Mouse (Mus musculus) left cerebral cortex, adult 9 months (tissue): ENCODE results near the gene Snapc1.

ENCODE experiments used
- DNase-seq, 2 experiments: peaks; one replicate each; pipeline ENCODE4 v3.0.0; 2022; ENCODE audit warnings: low spot score in 2 of 2

The Snapc1 gene

DNA sequence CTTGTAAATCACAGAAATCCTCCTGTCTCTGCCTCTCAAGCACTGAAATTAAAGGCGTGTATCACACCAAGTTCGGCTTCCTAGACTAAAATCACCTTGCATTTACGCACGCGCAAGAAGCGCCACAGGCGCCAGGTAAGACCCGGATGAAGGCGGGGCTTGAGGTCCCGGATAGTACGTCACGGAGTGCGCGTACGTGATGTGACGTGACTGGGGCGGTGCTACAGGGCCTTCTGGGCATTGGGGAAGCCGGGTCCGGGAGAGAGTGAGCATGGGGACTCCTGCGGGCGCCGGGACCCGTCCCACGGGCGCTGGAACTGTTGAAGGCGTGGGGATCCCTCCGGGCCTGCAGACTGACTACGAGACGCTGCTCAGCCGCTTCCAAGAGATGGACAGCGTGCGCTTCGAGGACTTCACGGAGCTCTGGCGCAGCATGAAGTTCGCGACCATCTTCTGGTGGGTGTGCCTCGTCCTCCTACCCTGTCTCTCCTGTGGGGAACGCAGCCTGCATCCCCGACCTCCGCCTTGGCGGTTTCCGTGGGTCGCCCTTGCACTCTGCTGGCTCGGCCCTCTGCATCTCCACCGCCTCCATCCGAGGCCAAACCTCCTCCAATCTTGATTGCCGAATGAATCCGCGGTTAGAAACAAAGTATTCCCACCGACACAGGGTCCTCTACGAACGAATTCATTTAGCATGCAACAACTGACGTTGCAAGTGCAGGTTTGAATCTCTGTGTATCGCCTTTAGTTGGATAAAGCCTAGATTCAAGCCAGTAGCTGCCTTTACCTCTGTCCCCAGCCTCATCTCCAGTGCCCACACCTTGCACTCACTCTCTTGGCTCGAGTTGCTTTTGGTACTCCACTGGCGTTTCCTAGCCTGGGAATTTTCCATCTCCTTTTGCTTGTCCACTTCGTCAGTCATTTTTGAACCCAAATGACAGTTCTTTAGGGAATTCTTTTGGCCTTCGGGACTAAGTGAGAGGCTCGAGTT, at the start of gene Snapc1:
Gene Snapc1, plus strand, starts transcription at position 191 of the 991 bp plus-strand sequence.
- peak; percentile 92 to 98 for DNase-seq

DNA sequence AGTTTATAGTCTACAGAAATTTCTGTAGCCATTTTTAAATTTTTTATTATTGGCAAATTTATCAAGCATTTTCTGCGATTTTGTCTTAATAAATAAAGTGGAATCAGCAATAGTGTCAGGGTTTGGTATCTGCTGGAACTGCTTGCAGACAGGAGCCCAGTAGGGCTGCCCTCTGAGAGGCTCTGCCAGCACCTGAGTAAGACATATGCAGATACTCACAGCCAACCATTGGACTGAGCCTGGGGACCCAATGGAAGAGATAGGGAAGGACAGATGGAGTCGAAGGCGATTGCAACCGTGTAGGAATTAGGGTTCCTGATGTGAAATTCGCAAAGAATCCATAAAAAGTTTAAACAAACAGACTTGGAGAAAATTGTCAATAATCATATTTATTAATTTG, 45.8 kb upstream of the Snapc1 start:
- DNase-seq: no peak

- DNase-seq: no peak
Measured at GRCm38 (mm10) chr12:73930266-73930665, 34.0 kb upstream of the Snapc1 start.

GRCm38 (mm10) chr12:73931274-73931673, 33.0 kb upstream of the Snapc1 start:
- no peak for DNase-seq

GRCm38 (mm10) chr12:73934528-73934927, 29.8 kb upstream of the Snapc1 start:
- DNase-seq: no peak

DNA sequence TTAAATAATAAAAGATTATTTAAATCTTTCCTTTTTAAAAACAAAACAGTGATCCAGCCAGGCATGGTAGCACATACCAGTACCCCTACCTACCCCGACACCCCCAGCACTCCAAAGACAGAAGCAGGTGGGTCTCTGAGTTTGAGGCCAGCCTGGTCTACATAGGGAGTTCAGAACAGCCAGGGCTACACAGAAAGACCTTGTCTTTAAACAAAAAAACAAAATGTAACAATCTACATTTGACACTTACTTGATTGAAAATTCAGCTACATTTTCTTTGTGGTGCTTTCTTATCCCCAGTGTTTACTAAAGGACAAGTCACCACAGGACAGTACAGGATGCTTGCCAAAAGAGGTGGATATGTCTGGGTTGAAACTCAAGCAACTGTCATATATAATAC, 26.9 kb upstream of the Snapc1 start, which contains the start of gene Gm49321:
Gene Gm49321, plus strand, starts transcription at position 301 of the 400 bp plus-strand sequence.
- DNase-seq: no peak

DNA sequence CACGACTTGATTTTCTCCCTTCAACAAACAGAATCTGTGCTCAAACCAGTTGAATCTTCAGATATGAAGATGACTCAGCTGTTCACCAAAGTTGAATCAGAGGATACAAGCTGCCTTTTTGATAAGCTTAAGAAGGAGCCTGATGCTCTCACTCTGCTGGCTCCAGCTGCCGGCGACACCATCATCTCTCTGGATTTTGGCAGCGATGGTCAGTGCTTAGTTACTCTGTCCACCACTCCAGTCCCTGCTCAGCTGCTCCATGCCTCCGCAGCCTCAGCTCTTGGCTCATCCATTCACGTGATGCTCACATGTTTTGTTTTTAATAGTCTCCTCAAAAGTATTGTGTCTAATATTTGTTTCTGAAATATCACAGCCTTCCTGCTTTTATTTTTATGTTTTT, 24.7 kb upstream of the Snapc1 start:
- no peak for DNase-seq

DNA sequence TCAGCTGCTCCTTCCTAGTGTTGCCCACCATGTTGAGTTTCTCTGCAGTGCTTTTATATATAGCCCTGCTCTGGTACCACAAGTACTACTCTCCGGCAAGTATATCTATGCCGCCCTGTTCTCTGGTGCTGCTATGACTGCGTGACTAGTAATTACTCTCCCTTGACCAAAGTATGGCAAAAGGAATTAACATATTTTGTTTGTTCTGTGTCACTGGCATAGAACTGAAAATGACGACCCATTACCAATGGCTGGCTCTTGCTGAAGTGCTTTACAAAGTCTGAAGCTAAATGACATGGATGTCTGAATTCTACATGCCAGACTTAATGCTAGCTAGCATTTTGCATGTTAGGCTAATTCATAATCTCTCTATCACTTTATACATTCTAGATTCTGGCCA, 15.9 kb upstream of the Snapc1 start:
- DNase-seq: no peak

DNA sequence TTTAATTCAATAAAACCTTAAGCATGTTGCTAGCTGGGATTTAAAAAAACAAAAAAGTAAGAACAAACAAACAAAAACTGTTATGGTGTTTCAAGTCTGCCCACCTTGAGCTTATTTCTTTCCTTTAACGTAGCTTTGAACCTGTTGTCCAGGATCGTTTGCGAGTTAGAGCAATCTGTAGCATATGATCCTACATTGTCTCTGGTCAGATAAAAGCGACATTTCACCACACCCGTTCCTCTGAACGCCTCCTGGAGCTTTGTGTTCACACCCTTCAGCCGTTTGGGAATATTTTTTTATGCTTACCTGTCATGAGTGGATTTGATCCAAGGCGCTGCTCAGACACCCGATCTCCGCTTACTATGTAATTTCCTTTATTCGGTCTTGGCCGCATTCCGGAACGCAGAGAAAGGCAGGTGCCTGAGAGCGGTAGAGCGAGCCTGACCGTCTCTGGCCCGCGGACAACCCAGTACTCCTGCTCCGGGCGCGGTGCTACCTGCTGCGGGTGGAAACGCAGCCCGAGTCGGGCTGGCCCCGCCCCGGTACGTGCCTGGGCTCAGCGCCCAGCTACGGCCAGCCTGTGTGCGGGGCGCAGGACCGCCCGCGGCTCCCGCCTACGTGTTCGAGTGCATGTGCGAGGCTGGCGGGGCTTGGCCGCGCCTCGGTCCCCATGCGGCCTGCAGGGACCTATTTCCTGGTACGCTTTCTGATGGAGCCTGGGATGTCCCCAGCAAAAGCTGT, 14.8 kb upstream of the Snapc1 start:
- peak in 1 of 2 experiments; percentile 39 for DNase-seq

DNA sequence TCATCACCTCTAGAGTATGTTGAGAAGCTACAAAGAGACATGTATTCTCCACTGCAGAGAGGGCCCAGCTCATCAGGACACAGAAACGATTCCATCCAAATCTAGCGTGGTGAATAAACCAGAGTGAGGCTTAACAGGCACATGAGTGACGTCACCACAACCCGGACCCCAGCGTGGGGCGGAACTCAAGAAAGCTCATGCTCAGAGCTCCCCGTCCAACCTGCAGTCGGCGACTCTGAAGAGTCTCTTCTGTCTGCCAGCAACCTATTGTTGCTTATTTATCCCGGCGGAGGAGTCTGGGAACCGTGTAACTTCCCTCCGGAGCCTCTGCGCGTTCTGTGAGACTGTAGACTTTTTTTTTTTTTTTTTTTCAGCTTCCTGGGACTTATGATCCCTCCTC, 11.4 kb upstream of the Snapc1 start:
- peak in 1 of 2 experiments; percentile 20 for DNase-seq

DNA sequence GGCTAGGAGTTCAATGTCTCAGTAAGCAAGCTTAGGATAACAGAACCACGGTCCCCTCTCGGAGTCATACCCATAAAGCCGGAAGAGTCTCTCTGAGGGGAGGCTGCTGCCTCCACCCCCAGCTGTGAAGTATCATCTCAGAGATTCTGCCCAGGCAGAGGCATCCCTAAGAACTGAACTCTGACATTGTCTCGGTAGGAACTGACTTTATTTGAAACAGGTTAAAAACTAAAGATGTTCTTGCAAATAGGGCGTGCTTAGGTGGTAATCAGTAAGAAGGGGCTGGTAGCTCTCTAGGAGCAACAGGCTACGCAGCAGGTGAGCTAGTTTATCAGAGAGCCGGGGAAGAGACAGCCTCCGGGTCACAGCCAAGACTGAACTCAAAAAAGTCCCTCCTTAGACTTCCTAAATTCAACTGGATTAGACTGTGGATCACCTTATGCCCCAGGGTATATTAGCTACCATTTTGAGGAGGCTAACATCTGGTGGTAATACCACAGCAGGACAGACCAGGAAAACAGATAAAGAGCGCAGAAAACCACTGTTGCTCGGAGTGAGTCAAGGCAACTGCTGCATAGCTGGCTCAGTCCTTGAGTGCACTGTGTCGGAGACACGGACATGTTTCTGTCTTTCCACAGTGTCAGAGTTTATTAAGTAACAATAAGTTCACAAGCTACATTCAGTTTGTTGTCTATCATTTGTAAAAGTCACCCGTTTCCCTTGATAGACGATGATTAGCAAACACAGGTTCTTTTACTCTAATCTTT, 10.7 kb upstream of the Snapc1 start:
- DNase-seq: no peak

- no peak for DNase-seq
Measured at GRCm38 (mm10) chr12:73954785-73955184, 9.5 kb upstream of the Snapc1 start.

GRCm38 (mm10) chr12:73957676-73958075, 6.6 kb upstream of the Snapc1 start:
- DNase-seq: peak in 1 of 2 experiments; percentile 34

DNA sequence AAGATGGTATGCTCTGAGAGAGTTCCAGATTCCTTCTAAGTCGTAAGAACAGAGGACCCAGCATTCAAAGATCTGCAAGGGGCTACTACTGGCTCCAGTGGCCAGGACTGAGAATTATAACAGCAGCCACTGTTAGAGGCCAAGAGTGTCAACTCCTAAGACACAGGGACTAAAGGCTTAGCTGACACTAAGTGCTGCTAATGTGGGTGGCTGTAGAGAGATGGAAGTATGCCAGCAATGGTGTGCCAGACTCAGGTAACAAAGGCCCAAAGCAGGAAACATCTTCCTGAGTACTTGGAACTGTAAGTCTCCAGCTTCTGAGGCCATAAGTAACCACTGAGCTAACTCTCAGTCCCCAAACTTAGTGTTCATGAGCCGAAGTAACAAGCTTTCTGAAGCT, 5.5 kb upstream of the Snapc1 start:
- DNase-seq: no peak

DNA sequence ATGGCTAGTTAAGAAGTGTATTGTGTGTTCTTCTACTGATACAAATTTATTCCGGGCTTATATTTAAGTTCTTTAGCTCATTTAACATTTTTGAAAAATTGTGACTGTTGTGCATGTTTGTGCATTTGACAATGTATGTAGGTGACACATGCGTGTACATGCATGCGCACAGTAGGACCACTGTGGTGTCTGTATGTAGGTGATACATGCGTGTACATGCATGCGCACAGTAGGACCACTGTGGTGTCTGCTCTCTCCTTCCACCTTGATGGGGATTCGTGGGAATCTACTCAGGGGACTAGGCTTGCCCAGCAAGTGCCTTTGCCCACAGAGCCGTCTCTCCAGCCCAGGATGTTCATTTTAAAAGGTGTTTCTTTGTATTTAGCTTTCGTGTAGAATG, 4.9 kb downstream of the Snapc1 start:
- DNase-seq: no peak

DNA sequence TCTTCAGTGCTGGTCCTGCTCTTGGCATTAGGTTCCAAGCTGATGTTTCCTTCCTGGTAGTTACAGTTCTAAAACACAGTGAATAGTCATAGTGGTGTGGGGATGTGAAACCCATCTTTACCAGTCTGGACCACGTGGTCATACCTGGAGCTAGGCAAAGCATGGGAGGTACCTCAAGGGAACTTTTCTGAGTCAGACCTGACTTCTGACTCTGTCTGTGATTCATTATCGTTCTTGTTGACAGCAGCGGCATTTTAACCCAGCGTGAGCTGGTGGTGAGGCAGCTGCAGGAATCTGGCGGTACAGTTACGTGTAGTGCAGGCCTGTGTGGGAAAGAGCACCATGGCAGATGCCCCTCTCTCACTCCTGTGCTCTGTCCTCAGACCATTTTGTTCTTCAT, 10.3 kb downstream of the Snapc1 start:
- no peak for DNase-seq

DNA sequence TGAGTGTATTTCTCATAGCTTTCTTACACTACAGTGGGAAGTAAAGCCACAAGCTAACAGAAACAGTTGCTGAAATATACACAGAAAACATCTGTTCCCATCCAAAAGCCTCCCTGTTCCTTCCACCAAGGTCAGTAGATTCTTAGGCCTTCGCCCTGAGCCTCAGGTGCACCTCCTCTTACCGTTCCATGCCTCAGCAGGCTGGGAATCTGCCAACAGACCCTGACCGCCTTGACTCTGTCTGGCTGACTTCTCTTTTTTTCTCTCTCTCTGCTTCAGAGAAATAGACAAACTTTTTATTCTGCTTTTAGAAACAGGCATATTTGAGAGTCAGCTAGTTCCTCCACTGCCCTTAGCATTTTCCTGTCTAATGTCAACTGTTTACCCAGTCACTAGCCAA, 13.9 kb downstream of the Snapc1 start:
- no peak for DNase-seq

GRCm38 (mm10) chr12:73979667-73980066, 15.4 kb downstream of the Snapc1 start:
- no peak for DNase-seq

- peak in 1 of 2 experiments; percentile 83 for DNase-seq
Measured at GRCm38 (mm10) chr12:73982533-73982932, 18.3 kb downstream of the Snapc1 start.

- DNase-seq: no peak
Measured at GRCm38 (mm10) chr12:73986299-73986698, 22.0 kb downstream of the Snapc1 start.

DNA sequence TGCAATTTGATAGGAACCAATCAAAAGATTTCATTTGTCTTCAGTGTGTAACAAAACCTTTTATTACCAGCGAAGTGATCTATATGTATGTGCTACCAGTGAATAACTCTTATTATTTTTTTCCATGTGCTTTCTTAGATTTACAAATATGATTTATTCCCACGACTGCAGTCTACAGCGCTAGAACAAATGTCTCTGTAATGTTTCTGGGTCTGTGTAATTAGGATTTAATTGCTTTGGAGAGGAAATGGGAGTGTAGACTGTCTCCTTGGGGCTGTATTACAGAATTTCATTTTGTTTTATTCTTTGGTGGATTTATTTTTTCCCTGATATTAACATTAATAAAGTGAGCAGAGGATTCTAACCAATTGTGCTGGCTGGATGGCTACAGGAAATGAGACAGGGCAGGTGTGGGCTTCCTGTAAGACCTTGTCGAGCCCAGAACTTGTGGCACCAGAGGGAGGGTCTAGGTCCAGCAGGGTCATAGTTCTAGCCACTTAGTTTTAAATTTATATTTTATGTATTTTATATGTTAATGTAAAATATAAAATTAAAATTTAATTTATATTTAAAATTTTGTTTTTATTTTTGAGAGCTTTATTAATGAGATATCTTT, 24.2 kb downstream of the Snapc1 start:
- DNase-seq: no peak
